Mouse (Mus musculus): Measurements from ENCODE around the gene Ddx19a.

DNA sequence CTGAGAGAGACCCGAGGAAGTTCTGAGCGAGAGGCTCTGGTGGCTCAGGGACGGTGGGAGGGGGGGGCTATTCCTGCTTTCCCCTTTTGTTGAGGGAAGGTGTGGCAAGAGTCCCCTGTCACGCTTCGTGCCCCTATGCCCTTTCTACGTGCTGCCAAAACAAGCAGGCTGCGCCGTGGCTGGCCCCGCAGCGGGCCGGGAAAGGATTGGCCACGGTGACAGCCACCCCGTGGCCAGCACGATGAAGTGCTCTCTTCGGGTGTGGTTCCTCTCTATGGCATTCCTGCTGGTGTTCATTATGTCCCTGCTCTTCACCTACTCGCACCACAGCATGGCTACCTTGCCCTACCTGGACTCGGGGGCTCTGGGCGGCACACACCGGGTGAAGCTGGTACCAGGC, 40.1 kb downstream of the Ddx19a start:
- TF ChIP-seq CTCF (conservative IDR thresholded peaks at IDR 0.05 in 1 of 2, IDR thresholded peaks at IDR 0.05 in 1 of 2; ENCODE audit: low read depth in 2 of 2, low read length in 2 of 2): no peak
- no peak for TF ChIP-seq USF1 (IDR thresholded peaks at IDR 0.05; ENCODE audit: low read depth, low read length)
- no peak for TF ChIP-seq EP300 (IDR thresholded peaks at IDR 0.05; ENCODE audit: low read length)
- no peak for TF ChIP-seq GABPA (IDR thresholded peaks at IDR 0.05; ENCODE audit: insufficient replicate concordance, low read depth, low read length)
- no peak for TF ChIP-seq USF2 (conservative IDR thresholded peaks at IDR 0.05; ENCODE audit: low read depth, low read length)
- TF ChIP-seq POLR2A (IDR thresholded peaks at IDR 0.05; ENCODE audit: low read depth, low read length): no peak
- TF ChIP-seq TBP (conservative IDR thresholded peaks at IDR 0.05; ENCODE audit: low read depth, low read length): no peak
- no peak for TF ChIP-seq JUN (IDR thresholded peaks at IDR 0.05; ENCODE audit: insufficient read depth, low read depth, low read length)
- no peak for TF ChIP-seq ZNF384 (IDR thresholded peaks at IDR 0.05; ENCODE audit: low read depth, low read length)
- TF ChIP-seq HCFC1 (IDR thresholded peaks at IDR 0.05; ENCODE audit: low read depth, low read length): no peak
- TF ChIP-seq NRF1 (IDR thresholded peaks at IDR 0.05; ENCODE audit: low read depth, low read length): no peak
- no peak for TF ChIP-seq MAX (IDR thresholded peaks at IDR 0.05; ENCODE audit: low read length)
- TF ChIP-seq TCF12 (IDR thresholded peaks at IDR 0.05; ENCODE audit: low read depth, low read length): no peak

Data from CH12.LX (cell line).